Mouse (Mus musculus) thymus, adult 2 months (tissue): ENCODE data around the gene Dab2ip.

Experiments used
- CTCF ChIP-seq: fragments of 200-500 bp; IDR thresholded peaks from 2 replicates; pipeline ENCODE4 v1.5.1; 2012; ENCODE audit warnings: mild to moderate bottlenecking, control low read depth, low read length, moderate library complexity, borderline replicate concordance; ENCODE audit not compliant: control insufficient read depth, poor library complexity, insufficient read depth; ENCODE audit errors: extremely low read depth
- POLR2A ChIP-seq: fragments of 200-500 bp; IDR thresholded peaks from 2 replicates; pipeline ENCODE4 v1.6.1; 2012; ENCODE audit warnings: mild to moderate bottlenecking, low read length, control low read depth, moderate library complexity; ENCODE audit not compliant: control insufficient read depth, poor library complexity, insufficient read depth; ENCODE audit errors: extremely low read depth

GRCm38 (mm10) chr2:35652984-35653383 is 94.9 kb downstream of the Dab2ip start:
- no peak for TF ChIP-seq CTCF
- no peak for TF ChIP-seq POLR2A
